Mouse (Mus musculus) cerebellum, adult 2 months (tissue): Measurements from ENCODE around the gene Fbn1.

ENCODE experiments used
- CTCF ChIP-seq: fragments of 200-500 bp; IDR thresholded peaks from 2 replicates; pipeline ENCODE4 v1.5.1; 2011; ENCODE audit warnings: low read depth, mild to moderate bottlenecking, control low read depth, low read length, moderate library complexity, borderline replicate concordance; ENCODE audit not compliant: insufficient read depth
- POLR2A ChIP-seq: fragments of 200-500 bp; IDR thresholded peaks from 2 replicates; pipeline ENCODE4 v1.6.1; 2011; ENCODE audit warnings: low read length, control low read depth, borderline replicate concordance; ENCODE audit not compliant: insufficient read depth

GRCm38 (mm10) chr2:125484910-125485309, 22.9 kb downstream of the Fbn1 start:
- TF ChIP-seq POLR2A (no peak), CTCF (no peak)
